Mouse (Mus musculus) urinary bladder, postnatal 36 days (tissue): ENCODE measurements around the gene Cyb561d2.
"Not testable (repeated sequence)": the region's sequence is repeated elsewhere in the genome, so short reads cannot be mapped to it uniquely, and the experiment has no call there.

ENCODE experiments used
- DNase-seq, 2 experiments: peaks; one replicate each; pipeline ENCODE4 v3.0.0; 2022; ENCODE audit warnings: low spot score in 2 of 2, mixed read lengths in 1 of 2

Cyb561d2 gene

GRCm38 (mm10) chr9:107571534-107572326, 29.7 kb upstream of the Cyb561d2 start:
- DNase-seq, result no peak

- DNase-seq, result no peak
Measured at GRCm38 (mm10) chr9:107570845-107571244, 28.9 kb upstream of the Cyb561d2 start.

GRCm38 (mm10) chr9:107570016-107570415, 28.0 kb upstream of the Cyb561d2 start:
- no peak for DNase-seq

GRCm38 (mm10) chr9:107569270-107569669, 27.3 kb upstream of the Cyb561d2 start:
- DNase-seq, result no peak

GRCm38 (mm10) chr9:107568331-107569261, 26.6 kb upstream of the Cyb561d2 start:
- peak; percentile 79 to 88 for DNase-seq

GRCm38 (mm10) chr9:107567702-107568319, 25.8 kb upstream of the Cyb561d2 start, which contains the start of gene Hyal2:
Hyal2 (plus strand) TSS chr9:107567945.
- DNase-seq, result peak in 1 of 2 experiments; percentile 40

GRCm38 (mm10) chr9:107566855-107567254, 24.9 kb upstream of the Cyb561d2 start:
- DNase-seq, result no peak

- peak; percentile 76 to 85 for DNase-seq
Measured at GRCm38 (mm10) chr9:107566041-107566709, 24.2 kb upstream of the Cyb561d2 start.

GRCm38 (mm10) chr9:107565556-107565955, 23.6 kb upstream of the Cyb561d2 start:
- DNase-seq, result not testable (repeated sequence)

- peak; percentile 89 to 95 for DNase-seq
Measured at GRCm38 (mm10) chr9:107563029-107563581, 21.1 kb upstream of the Cyb561d2 start, which contains the start of gene Tusc2. Tusc2 (plus strand) TSS chr9:107563255.

- DNase-seq, result no peak
Measured at GRCm38 (mm10) chr9:107556346-107556745, 14.4 kb upstream of the Cyb561d2 start.

- DNase-seq, result no peak
Measured at GRCm38 (mm10) chr9:107555701-107556100, 13.7 kb upstream of the Cyb561d2 start.

GRCm38 (mm10) chr9:107555031-107555457, 13.1 kb upstream of the Cyb561d2 start:
- DNase-seq, result peak in 1 of 2 experiments; percentile 76

- peak; percentile 86 to 92 for DNase-seq
Measured at GRCm38 (mm10) chr9:107554319-107554825, 12.4 kb upstream of the Cyb561d2 start.

- no peak for DNase-seq
Measured at GRCm38 (mm10) chr9:107553541-107554318, 11.7 kb upstream of the Cyb561d2 start.

- DNase-seq, result no peak
Measured at GRCm38 (mm10) chr9:107552690-107553393, 10.8 kb upstream of the Cyb561d2 start.

GRCm38 (mm10) chr9:107551890-107552355, 9.9 kb upstream of the Cyb561d2 start:
- no peak for DNase-seq

- DNase-seq, result peak in 1 of 2 experiments; percentile 74
Measured at GRCm38 (mm10) chr9:107551117-107551889, 9.3 kb upstream of the Cyb561d2 start, which contains the start of gene Rassf1. Rassf1 (plus strand) TSS chr9:107551555.
